Mouse (Mus musculus) ES-E14 (cell line): ENCODE results near the gene Cyfip2. TPM values are rescaled to one million over a fixed set of nuclear protein-coding genes. Genes with fewer than 3 reads are reported as not detected.
A peak's percentile ranks its signal among the peaks of the same experiment; 100 is the strongest.

Experiments used
- DNase-seq: peaks from one replicate; pipeline ENCODE4 v3.0.0-alpha.2; 2013; ENCODE audit warnings: low read depth, low spot score
- H3K27ac ChIP-seq: 2 replicates; pipeline ENCODE4 v1.5.1; 2012; ENCODE audit warnings: low read depth, mild to moderate bottlenecking, low read length, moderate library complexity, mixed read lengths; ENCODE audit not compliant: poor library complexity, insufficient read depth, severe bottlenecking
- H3K36me3 ChIP-seq: 2 replicates; pipeline ENCODE4 v1.6.1; 2012; ENCODE audit warnings: mild to moderate bottlenecking, low read length, moderate library complexity, mixed read lengths; ENCODE audit not compliant: control insufficient read depth, poor library complexity, insufficient read depth, severe bottlenecking
- H3K4me1 ChIP-seq, 2 experiments: fragments of 150-350 bp in 1 of 2; sonication (generic) in 1 of 2; 2 replicates each; pipeline ENCODE4 v1.6.1; 2012; ENCODE audit warnings: low read length in 2 of 2, mild to moderate bottlenecking in 1 of 2, mixed read lengths in 1 of 2; ENCODE audit not compliant: control insufficient read depth in 2 of 2, insufficient read depth in 2 of 2, poor library complexity in 1 of 2
- H3K4me3 ChIP-seq, 2 experiments: fragments of 150-350 bp in 1 of 2; sonication (generic) in 1 of 2; 2 replicates each; pipeline ENCODE4 v1.5.1; 2012; ENCODE audit warnings: low read length in 2 of 2, low read depth in 1 of 2, mild to moderate bottlenecking in 1 of 2, mixed read lengths in 1 of 2; ENCODE audit not compliant: insufficient read depth in 1 of 2, poor library complexity in 1 of 2, severe bottlenecking in 1 of 2
- H3K9ac ChIP-seq: 2 replicates; pipeline ENCODE4 v1.6.1; 2012; ENCODE audit warnings: low read depth, mild to moderate bottlenecking, low read length, mixed read lengths; ENCODE audit not compliant: poor library complexity, insufficient read depth, severe bottlenecking
- H3K9me3 ChIP-seq: fragments of 150-350 bp; sonication (generic); 2 replicates; pipeline ENCODE4 v1.6.1; 2012; ENCODE audit warnings: low read depth, mild to moderate bottlenecking, low read length; ENCODE audit not compliant: control insufficient read depth, insufficient read depth
- CHD2 ChIP-seq: IDR thresholded peaks from 2 replicates; pipeline ENCODE4 v1.6.1; 2014; ENCODE audit warnings: mild to moderate bottlenecking, low read depth, low read length, inconsistent platforms
- HCFC1 ChIP-seq: IDR thresholded peaks from 2 replicates; pipeline ENCODE4 v1.6.1; 2012; ENCODE audit warnings: low read length, inconsistent platforms, borderline replicate concordance; ENCODE audit not compliant: insufficient read depth
- MAFK ChIP-seq: IDR thresholded peaks from 2 replicates; pipeline ENCODE4 v1.6.1; 2014; ENCODE audit warnings: mild to moderate bottlenecking, low read depth, low read length, inconsistent platforms; ENCODE audit not compliant: insufficient read depth
- ZC3H11A ChIP-seq: IDR thresholded peaks from 2 replicates; pipeline ENCODE4 v1.6.1; 2012; ENCODE audit warnings: low read depth, mild to moderate bottlenecking, inconsistent platforms, low read length, borderline replicate concordance
- ZNF384 ChIP-seq: IDR thresholded peaks from 2 replicates; pipeline ENCODE4 v1.6.1; 2012; ENCODE audit warnings: low read depth, low read length, inconsistent platforms
- in situ Hi-C, 2 experiments: fragments of 600-800 bp; cut with MboI; formaldehyde crosslinking; loops; one replicate each; pipeline ENCODE4 v1.15.1; 2025; ENCODE audit warnings: low sequenced_read_pairs in 2 of 2, inconsistent platforms in 1 of 2; ENCODE audit not compliant: unreplicated experiment in 2 of 2
- total RNA-seq: library from RNA; depleted of rRNA; stranded (reverse); fragments of 300-350 nt; gene quantifications from 2 replicates; pipeline ENCODE4 v1.2.3, GENCODE M21; 2012

Gene Cyfip2
- total RNA-seq, 1 experiment = 7.4 TPM

- TF ChIP-seq ZC3H11A = no peak
- no peak for TF ChIP-seq CHD2
- TF ChIP-seq ZNF384 = no peak
- TF ChIP-seq MAFK = no peak
- no peak for TF ChIP-seq HCFC1
- in situ Hi-C loops = no loop called here
- peak; percentile 47 for DNase-seq
- Histone ChIP-seq H3K4me3 (no peak overlapping the region), H3K36me3 (peaks cover 2% of the 10 kb centered on the region; the same call in 1 of the 2 replicates), H3K27ac (no peak overlapping the region), H3K9me3 (no peaks in the 10 kb centered on the region), H3K9ac (no peak overlapping the region), H3K4me1 (peaks cover 0 to 11% of the 10 kb centered on the region in 2 experiments; a peak in 3 of 4 replicates)
These were observed 60.7 kb downstream of the Cyfip2 start for GRCm38 (mm10) chr11:46251994-46252393.

- H3K36me3 ChIP-seq = peaks cover 2% of the 10 kb centered on the region; the same call in 1 of the 2 replicates
- no peak overlapping the region for H3K9ac ChIP-seq
- TF ChIP-seq CHD2 (no peak), ZNF384 (no peak), HCFC1 (no peak), ZC3H11A (no peak), MAFK (no peak)
These were observed 64.3 kb downstream of the Cyfip2 start for GRCm38 (mm10) chr11:46248352-46248751.

GRCm38 (mm10) chr11:46246393-46246792 lies 66.3 kb downstream of the Cyfip2 start:
- Histone ChIP-seq H3K4me3 (no peak overlapping the region), H3K36me3 (peaks cover under 1% of the 10 kb centered on the region; the same call in 1 of the 2 replicates), H3K4me1 (no peaks in the 10 kb centered on the region), H3K9me3 (no peaks in the 10 kb centered on the region), H3K27ac (no peak overlapping the region), H3K9ac (no peak overlapping the region)
- DNase-seq = no peak
- in situ Hi-C loops = no loop called here
- no peak for TF ChIP-seq ZC3H11A
- TF ChIP-seq MAFK = no peak
- TF ChIP-seq ZNF384 = no peak
- TF ChIP-seq CHD2 = no peak
- TF ChIP-seq HCFC1 = no peak

More at GRCm38 (mm10) chr11:46248352-46248751, 64.3 kb downstream of the Cyfip2 start:
- Histone ChIP-seq H3K9me3 (no peaks in the 10 kb centered on the region), H3K4me1 (no peaks in the 10 kb centered on the region), H3K4me3 (no peak overlapping the region), H3K27ac (no peak overlapping the region)
- in situ Hi-C loops = no loop called here
- DNase-seq = no peak

- H3K9me3 ChIP-seq = no peaks in the 10 kb centered on the region
- in situ Hi-C loops = no loop called here
- H3K27ac ChIP-seq = no peak overlapping the region; the same call in 1 of the 2 replicates
- DNase-seq = no peak
- TF ChIP-seq CHD2 (no peak), MAFK (no peak), ZNF384 (no peak), HCFC1 (no peak), ZC3H11A (no peak)
- H3K9ac ChIP-seq = no peak overlapping the region
- H3K4me3 ChIP-seq = no peak overlapping the region
- no peaks in the 10 kb centered on the region for H3K4me1 ChIP-seq
- H3K36me3 ChIP-seq = no peaks in the 10 kb centered on the region; the same call in 1 of the 2 replicates
These were observed 66.7 kb downstream of the Cyfip2 start for GRCm38 (mm10) chr11:46245926-46246325.
